Mouse (Mus musculus) heart, adult 11 months (tissue): ENCODE results near the gene Smyd3.

Experiments
- DNase-seq: peaks from one replicate; pipeline ENCODE4 v3.0.0; 2022

The Smyd3 gene

GRCm38 (mm10) chr1:179107761-179108694, 409.8 kb downstream of the Smyd3 start:
- peak; percentile 56 for DNase-seq

- peak; percentile 64 for DNase-seq
Observed at GRCm38 (mm10) chr1:179107211-179107610, 410.6 kb downstream of the Smyd3 start.

- DNase-seq: peak; percentile 55
Observed at GRCm38 (mm10) chr1:179106702-179107145, 411.1 kb downstream of the Smyd3 start.

GRCm38 (mm10) chr1:179106103-179106701, 411.6 kb downstream of the Smyd3 start:
- no peak for DNase-seq

- peak; percentile 88 for DNase-seq
Observed at GRCm38 (mm10) chr1:179104447-179104846, 413.4 kb downstream of the Smyd3 start.

GRCm38 (mm10) chr1:179096993-179097392, 420.8 kb downstream of the Smyd3 start:
- no peak for DNase-seq

GRCm38 (mm10) chr1:179096323-179096722, 421.5 kb downstream of the Smyd3 start:
- DNase-seq: peak; percentile 70

- DNase-seq: peak; percentile 28
Observed at GRCm38 (mm10) chr1:179089174-179089573, 428.7 kb downstream of the Smyd3 start.

GRCm38 (mm10) chr1:179087033-179087998, 430.5 kb downstream of the Smyd3 start:
- no peak for DNase-seq

GRCm38 (mm10) chr1:179086208-179086607, 431.6 kb downstream of the Smyd3 start:
- no peak for DNase-seq

GRCm38 (mm10) chr1:179083098-179083497, 434.7 kb downstream of the Smyd3 start:
- no peak for DNase-seq

- no peak for DNase-seq
Observed at GRCm38 (mm10) chr1:179073846-179074245, 444.0 kb downstream of the Smyd3 start.

- DNase-seq: no peak
Observed at GRCm38 (mm10) chr1:179072935-179073654, 444.7 kb downstream of the Smyd3 start.

GRCm38 (mm10) chr1:179072406-179072805, 445.4 kb downstream of the Smyd3 start:
- no peak for DNase-seq

- no peak for DNase-seq
Observed at GRCm38 (mm10) chr1:179068990-179069389, 448.9 kb downstream of the Smyd3 start.

GRCm38 (mm10) chr1:179065294-179065601, 452.6 kb downstream of the Smyd3 start:
- DNase-seq: no peak

GRCm38 (mm10) chr1:179064601-179065293, 453.1 kb downstream of the Smyd3 start:
- DNase-seq: no peak

- DNase-seq: peak; percentile 98
Observed at GRCm38 (mm10) chr1:179061759-179062168, 456.1 kb downstream of the Smyd3 start.

GRCm38 (mm10) chr1:179061053-179061452, 456.8 kb downstream of the Smyd3 start:
- DNase-seq: no peak

GRCm38 (mm10) chr1:179060113-179060955, 457.5 kb downstream of the Smyd3 start:
- no peak for DNase-seq
